Mouse (Mus musculus): ENCODE data around the gene Tcl1b4.

The Tcl1b4 gene

GRCm38 (mm10) chr12:105224621-105225320 lies 23.0 kb downstream of the Tcl1b4 start:
- ChIA-PET POLR2A (interaction anchor here in 3 of 4 experiments (0.6 to 2.9 kb wide), 36 partner anchors 8 to 950 kb away, joined by 3 to 18 read pairs (median 4); partner anchors contain the start of gene Glrx5 (in 1 of the 3)), CTCF (interaction anchor here in 3 of 4 experiments (0.5 to 4.0 kb wide), 8 partner anchors 11 to 308 kb away, joined by 3 to 22 read pairs (median 4); no protein-coding TSS in a partner anchor)

GRCm38 (mm10) chr12:105234362-105234761 lies 32.6 kb downstream of the Tcl1b4 start:
- POLR2A ChIA-PET = interaction anchor here in 3 of 4 experiments (0.6 to 2.2 kb wide), 10 partner anchors 9 to 549 kb away, joined by 3 to 9 read pairs (median 3); partner anchors contain the start of gene Tcl1 (in 1 of the 3)
- CTCF ChIA-PET = interaction anchor here in 2 of 4 experiments (0.9 to 1.2 kb wide), 2 partner anchors 24 kb away, joined by 3 to 4 read pairs; no protein-coding TSS in a partner anchor

- CTCF ChIA-PET = interaction anchor here in 2 of 4 experiments (1.2 to 1.9 kb wide), 2 partner anchors 24 kb away, joined by 4 to 7 read pairs; no protein-coding TSS in a partner anchor
- POLR2A ChIA-PET = interaction anchor here in 2 of 4 experiments (0.7 to 2.2 kb wide), 6 partner anchors 10 to 24 kb away, joined by 3 to 9 read pairs (median 4); partner anchors contain the start of gene Tcl1 (in 1 of the 2)
Measured at GRCm38 (mm10) chr12:105235091-105235490, 33.3 kb downstream of the Tcl1b4 start.

GRCm38 (mm10) chr12:105239060-105239459 lies 37.3 kb downstream of the Tcl1b4 start:
- POLR2A ChIA-PET = interaction anchor here in 2 of 4 experiments (1.4 to 2.0 kb wide), 3 partner anchors 14 to 20 kb away, joined by 4 to 8 read pairs (median 5); no protein-coding TSS in a partner anchor
- CTCF ChIA-PET = interaction anchor here (0.5 to 1.2 kb wide), 5 partner anchors 19 to 213 kb away, joined by 3 to 4 read pairs (median 3); no protein-coding TSS in a partner anchor

- ChIA-PET POLR2A (interaction anchor here in 3 of 4 experiments (0.7 to 3.0 kb wide), 6 partner anchors 9 to 28 kb away, joined by 3 to 14 read pairs (median 5); no protein-coding TSS in a partner anchor), CTCF (interaction anchor here in 2 of 4 experiments (0.6 to 3.4 kb wide), 3 partner anchors 10 to 178 kb away, joined by 5 to 18 read pairs (median 6); no protein-coding TSS in a partner anchor)
Measured at GRCm38 (mm10) chr12:105248763-105249233, 47.0 kb downstream of the Tcl1b4 start.

- ChIA-PET CTCF (no interaction called here), POLR2A (no interaction called here)
Measured at GRCm38 (mm10) chr12:105253796-105254195, 52.0 kb downstream of the Tcl1b4 start.

All from embryonic stem cell, embryonic (primary cell).